Mouse (Mus musculus): ENCODE measurements around the gene Lcn5.

- TF ChIP-seq MAX (IDR thresholded peaks at IDR 0.05; ENCODE audit: low read depth) (no peak), MYOD1 (IDR thresholded peaks at IDR 0.05; ENCODE audit: control insufficient read depth in 1 of 3, insufficient read length in 2 of 3, low read depth in 2 of 3) (no peak), TCF12 (IDR thresholded peaks at IDR 0.05; ENCODE audit: insufficient read depth, poor library complexity, severe bottlenecking) (no peak), POLR2A (IDR thresholded peaks at IDR 0.05; ENCODE audit: insufficient read length, low read depth) (no peak), POLR2AphosphoS2 (IDR thresholded peaks at IDR 0.05; ENCODE audit: insufficient read length, low read depth) (no peak), E2F4 (IDR thresholded peaks at IDR 0.05; ENCODE audit: insufficient read depth) (no peak), MYOG (IDR thresholded peaks at IDR 0.05; ENCODE audit: control insufficient read depth in 1 of 3, insufficient read depth in 1 of 3, insufficient read length in 2 of 3, low read depth in 2 of 3) (no peak), REST (IDR thresholded peaks at IDR 0.05; ENCODE audit: insufficient read depth, insufficient read length) (no peak), USF1 (IDR thresholded peaks at IDR 0.05; ENCODE audit: low read depth) (no peak)
Observed at GRCm38 (mm10) chr2:25620386-25620785, 37.4 kb upstream of the Lcn5 start.

All from myocyte (in vitro differentiated cells).